Mouse (Mus musculus) small intestine, adult 2 months (tissue): ENCODE measurements around the gene Arhgef19.

Source experiments
- CTCF ChIP-seq: fragments of 200-500 bp; IDR thresholded peaks from 2 replicates; pipeline ENCODE4 v1.5.1; 2012; ENCODE audit warnings: low read depth, mild to moderate bottlenecking, control low read depth, inconsistent platforms, low read length, moderate library complexity, mixed read lengths; ENCODE audit not compliant: insufficient replicate concordance, insufficient read length; ENCODE audit errors: extremely low read depth
- POLR2A ChIP-seq: fragments of 200-500 bp; IDR thresholded peaks from 2 replicates; pipeline ENCODE4 v1.6.1; 2012; ENCODE audit warnings: low read depth, mild to moderate bottlenecking, control low read depth, inconsistent platforms, low read length, moderate library complexity

DNA sequence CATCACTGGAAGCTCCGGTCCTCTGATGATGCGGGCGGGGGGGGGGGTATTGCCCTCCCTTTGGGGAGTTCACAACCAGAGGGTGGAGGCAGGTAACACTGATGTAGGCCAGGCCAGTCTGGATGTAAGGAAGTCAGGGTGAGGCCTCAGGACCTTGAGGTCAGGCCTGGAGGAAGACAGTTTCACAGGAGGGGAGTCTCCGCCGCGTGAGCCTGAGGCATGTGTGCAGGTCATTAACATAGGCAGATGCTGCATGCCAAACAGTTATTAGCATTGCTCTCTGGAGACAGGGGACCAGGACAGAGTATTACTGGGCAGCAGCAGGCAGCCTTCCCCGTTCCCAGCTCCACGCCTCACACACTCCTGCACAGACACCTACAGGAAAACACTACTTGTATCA is 48.9 kb downstream of the Arhgef19 start:
- TF ChIP-seq POLR2A (no peak), CTCF (no peak)
